Mouse (Mus musculus) liver, postnatal 0 days (tissue): ENCODE results near the gene Sypl.

ENCODE experiments used
- CTCF ChIP-seq: sonication (generic); IDR thresholded peaks from 2 replicates; pipeline ENCODE4 v1.5.1; 2016; ENCODE audit warnings: antibody characterized with exemption, low read depth
- EP300 ChIP-seq: IDR thresholded peaks from 2 replicates; pipeline ENCODE4 v1.6.1; 2016; ENCODE audit warnings: antibody characterized with exemption, low read depth, mild to moderate bottlenecking

- no peak for TF ChIP-seq EP300
- peak; percentile 88 for TF ChIP-seq CTCF
Observed at GRCm38 (mm10) chr12:33010026-33010425, 56.3 kb downstream of the Sypl start.
